Mouse (Mus musculus) hindbrain, embryonic 14.5 days (tissue): ENCODE results near the gene Cox5a. TPM values are rescaled to one million over a fixed set of nuclear protein-coding genes. Genes with fewer than 3 reads are reported as not detected.
A peak's percentile ranks its signal among the peaks of the same experiment; 100 is the strongest.

Source experiments
- ATAC-seq: fragments of 200-750 bp; cut with Nextera tagmentation; 2 replicates; pipeline ENCODE4 v1.8.0; 2017; ENCODE audit warnings: moderate number of reproducible peaks, mild to moderate bottlenecking, moderate TSS enrichment, moderate library complexity; ENCODE audit not compliant: low FRiP score
- DNase-seq: peaks from one replicate; pipeline ENCODE4 v3.0.0-alpha.2; 2015; ENCODE audit warnings: low spot score
- H3K27ac ChIP-seq: fragments of 300-500 bp; sonication (generic); 2 replicates; pipeline ENCODE4 v1.5.1; 2014; ENCODE audit warnings: mild to moderate bottlenecking, moderate library complexity
- H3K27me3 ChIP-seq: fragments of 300-500 bp; sonication (generic); 2 replicates; pipeline ENCODE4 v1.6.1; 2014; ENCODE audit warnings: mild to moderate bottlenecking, low read length, mixed read lengths; ENCODE audit not compliant: control insufficient read depth, insufficient read depth
- H3K36me3 ChIP-seq: fragments of 300-500 bp; sonication (generic); replicated peaks from 2 replicates; pipeline ENCODE4 v1.6.1; 2014; ENCODE audit not compliant: control insufficient read depth, insufficient read depth
- H3K4me1 ChIP-seq: fragments of 300-500 bp; sonication (generic); replicated peaks from 2 replicates; pipeline ENCODE4 v1.6.1; 2014; ENCODE audit warnings: antibody characterized with exemption, low read length, mixed read lengths; ENCODE audit not compliant: control insufficient read depth, insufficient read depth
- H3K4me2 ChIP-seq: fragments of 300-500 bp; sonication (generic); replicated peaks from 2 replicates; pipeline ENCODE4 v1.6.1; 2014; ENCODE audit warnings: mild to moderate bottlenecking, moderate library complexity
- H3K4me3 ChIP-seq: fragments of 300-500 bp; sonication (generic); replicated peaks from 2 replicates; pipeline ENCODE4 v1.5.1; 2014; ENCODE audit warnings: mild to moderate bottlenecking, low read length
- H3K9ac ChIP-seq: fragments of 300-500 bp; sonication (generic); 2 replicates; pipeline ENCODE4 v1.6.1; 2014
- H3K9me3 ChIP-seq: fragments of 300-500 bp; sonication (generic); 2 replicates; pipeline ENCODE4 v1.6.1; 2016; ENCODE audit warnings: low read length; ENCODE audit not compliant: control insufficient read depth
- WGBS: fragments of 180-500 bp; shearing (Covaris S2); extraction: QIAGEN DNeasy Blood & Tissue Kit; methylation state at CpG from one replicate; pipeline ENCODE4 v1.1.7; 2014; 5-methylcytosine and 5-hydroxymethylcytosine counted together
- polyA plus RNA-seq: library from polyadenylated mRNA; unstranded; fragments of >200 nt; fragmentation: Nextera tagmentation; extraction: Ambion mirVana; gene quantifications from 2 replicates; pipeline ENCODE4 v1.2.1, GENCODE M21; 2014

Cox5a gene
- 956 and 1,017 TPM in 2 replicates for polyA plus RNA-seq

DNA sequence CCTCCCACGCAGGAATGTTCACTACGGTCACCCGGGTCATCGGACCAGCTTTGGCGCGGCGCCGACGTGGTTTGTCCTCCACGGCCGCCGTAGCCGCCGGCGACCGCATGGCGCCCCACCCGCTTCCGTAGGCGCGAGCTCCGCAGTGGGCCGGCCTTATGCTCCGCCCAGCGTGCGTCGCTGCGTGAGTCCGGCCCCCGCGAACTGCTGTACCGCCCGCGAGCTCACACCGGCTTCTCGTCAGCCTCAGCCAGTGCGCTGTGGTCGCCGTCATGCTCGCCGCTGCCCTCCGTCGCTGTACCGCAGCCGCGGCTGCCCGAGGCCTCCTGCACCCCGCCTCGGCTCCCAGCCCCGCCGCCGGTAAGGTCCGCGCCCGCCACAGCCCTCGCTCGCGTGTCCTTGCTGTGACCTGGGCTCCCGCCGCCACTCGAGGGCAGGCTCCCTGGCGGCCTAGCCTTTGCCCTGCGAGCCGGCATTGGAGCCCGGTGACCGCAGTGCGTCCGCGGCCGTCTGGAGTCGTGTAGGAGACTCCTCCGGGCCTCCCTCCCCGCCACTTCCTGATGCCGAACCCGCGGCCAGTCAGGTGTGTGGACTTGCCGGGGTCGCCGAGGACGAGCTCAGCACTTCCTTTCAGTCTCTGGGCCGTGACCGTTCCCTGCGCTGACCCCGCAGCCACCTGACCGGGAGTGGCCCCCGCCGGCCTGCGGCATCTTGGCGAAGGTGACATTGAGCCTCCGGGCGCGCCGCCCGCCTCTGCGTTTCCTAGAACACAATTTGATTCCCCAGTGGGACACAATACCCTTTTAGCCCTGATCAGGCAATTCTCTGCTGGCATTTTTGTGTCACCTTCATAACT, at the start of gene Cox5a:
Gene Cox5a, plus strand, starts transcription at position 219 of the 856 bp plus-strand sequence.
- H3K36me3 ChIP-seq: no peaks in the 10 kb centered on the region
- H3K9ac ChIP-seq: peak within 1 kb of the TSS; percentile 96
- under 1% methylated on average over 95 of the region's 95 CpGs for WGBS
- peak; percentile 91 for DNase-seq
- H3K9me3 ChIP-seq: no peaks in the 10 kb centered on the region
- H3K27me3 ChIP-seq: no peaks in the 10 kb centered on the region
- peak; percentile 95 for ATAC-seq
- H3K4me3 ChIP-seq: peak within 1 kb of the TSS; percentile 93
- H3K4me2 ChIP-seq: peak within 1 kb of the TSS; percentile 57
- peaks cover 28% of the 10 kb centered on the region for H3K4me1 ChIP-seq
- peak within 1 kb of the TSS; percentile 91 for H3K27ac ChIP-seq

DNA sequence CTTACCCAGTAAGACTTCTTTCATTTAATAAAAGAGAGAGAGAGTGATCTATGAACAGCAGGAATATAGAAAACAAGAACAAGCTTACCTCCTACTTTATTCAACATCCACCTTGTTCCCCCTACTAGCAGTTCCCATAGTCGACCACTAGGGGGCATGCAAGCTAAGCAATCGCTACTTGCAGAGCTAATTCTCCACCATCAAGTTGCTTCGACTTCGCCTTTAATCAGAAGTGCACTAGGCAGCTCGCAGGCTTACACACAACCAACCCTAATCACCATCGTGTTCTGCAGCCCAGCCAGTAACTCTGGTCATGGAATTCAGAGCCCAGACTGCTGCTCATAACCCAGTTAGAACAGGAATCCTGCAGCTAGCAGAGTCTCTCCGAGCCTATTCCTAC, 35.3 kb upstream of the Cox5a start:
- H3K9ac ChIP-seq: no peak overlapping the region

DNA sequence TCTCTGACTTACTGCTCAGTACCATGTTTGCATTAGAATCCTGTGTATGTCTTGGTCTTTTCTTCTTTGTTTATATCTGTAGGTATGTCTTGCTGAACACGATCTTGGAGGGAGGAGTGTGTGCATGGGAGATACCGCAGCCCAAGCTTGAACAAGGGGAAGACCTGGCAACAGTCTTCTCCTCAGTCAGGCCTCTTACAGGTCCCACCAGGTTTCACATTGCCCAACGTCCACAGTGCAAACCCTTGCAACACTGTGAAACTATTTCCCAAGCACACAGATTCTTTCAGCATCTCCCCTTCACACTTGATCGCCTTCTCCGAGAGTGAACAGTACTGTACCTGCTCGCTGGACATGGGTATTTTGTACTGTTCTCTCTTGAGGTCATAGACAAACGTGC, 33.3 kb upstream of the Cox5a start:
- Histone ChIP-seq H3K4me1 (no peaks in the 10 kb centered on the region), H3K27me3 (no peaks in the 10 kb centered on the region), H3K27ac (no peak overlapping the region), H3K4me2 (no peak overlapping the region), H3K9me3 (no peaks in the 10 kb centered on the region), H3K9ac (no peak overlapping the region), H3K4me3 (no peak overlapping the region), H3K36me3 (no peaks in the 10 kb centered on the region)
- WGBS: 78% methylated on average over 7 of the region's 7 CpGs
- ATAC-seq (no peak), DNase-seq (no peak)

More for the DNA sequence above, 35.3 kb upstream of the Cox5a start:
- Histone ChIP-seq H3K27me3 (no peaks in the 10 kb centered on the region), H3K4me2 (no peak overlapping the region), H3K4me3 (no peak overlapping the region), H3K9me3 (no peaks in the 10 kb centered on the region), H3K27ac (no peak overlapping the region), H3K36me3 (no peaks in the 10 kb centered on the region), H3K4me1 (no peaks in the 10 kb centered on the region)
- ATAC-seq (no peak), DNase-seq (peak; percentile 95)
- 12% methylated on average over 7 of the region's 7 CpGs for WGBS

DNA sequence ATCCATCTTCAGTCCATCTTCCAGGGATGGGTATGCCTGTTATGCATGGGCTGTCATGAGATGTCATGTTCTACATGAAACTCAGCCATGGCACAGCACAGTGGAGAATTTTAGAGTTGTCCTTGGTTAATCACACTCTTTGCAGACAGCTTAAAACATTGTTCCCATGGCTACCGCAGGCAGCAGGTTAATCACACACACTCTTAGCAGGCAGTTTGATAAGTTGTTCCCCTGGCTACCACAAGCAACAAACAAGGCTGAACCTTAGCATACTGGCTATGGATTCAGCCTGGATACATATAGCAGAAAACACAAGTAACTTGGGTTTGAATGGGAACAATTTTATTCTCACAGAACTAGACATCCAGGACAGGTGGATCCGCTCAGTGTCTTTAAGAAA, 27.5 kb upstream of the Cox5a start:
- Histone ChIP-seq H3K9ac (no peak overlapping the region), H3K27ac (no peak overlapping the region), H3K4me2 (no peak overlapping the region), H3K36me3 (no peaks in the 10 kb centered on the region), H3K4me1 (peaks cover 5% of the 10 kb centered on the region; the same call in 1 of the 2 replicates), H3K27me3 (no peaks in the 10 kb centered on the region), H3K4me3 (no peak overlapping the region), H3K9me3 (no peaks in the 10 kb centered on the region)
- ATAC-seq: no peak
- DNase-seq: no peak
- WGBS: 96% methylated on average over 2 of the region's 2 CpGs

DNA sequence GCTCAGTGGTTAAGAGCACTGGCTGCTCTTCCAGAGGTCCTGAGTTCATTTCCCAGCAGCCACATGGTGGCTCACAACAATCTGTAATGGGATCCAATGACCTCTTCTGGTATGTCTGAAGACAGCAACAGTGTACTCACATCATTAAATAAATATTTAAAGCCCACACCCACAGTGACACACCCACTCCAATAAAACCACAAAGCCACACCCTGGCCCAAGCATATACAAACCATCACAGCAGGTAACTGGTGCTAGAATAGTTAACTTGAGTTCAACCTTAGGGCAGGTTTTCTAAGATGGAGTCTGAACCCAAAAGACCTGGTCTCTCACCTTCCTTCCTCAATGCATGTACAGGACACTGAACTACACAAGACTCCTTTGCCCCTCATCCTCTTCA, 26.1 kb upstream of the Cox5a start:
- Histone ChIP-seq H3K4me2 (no peak overlapping the region), H3K9me3 (no peaks in the 10 kb centered on the region), H3K27me3 (peaks cover 8% of the 10 kb centered on the region; the same call in 1 of the 2 replicates), H3K4me1 (peaks cover 14% of the 10 kb centered on the region; the same call in 1 of the 2 replicates), H3K27ac (no peak overlapping the region), H3K9ac (no peak overlapping the region), H3K4me3 (no peak overlapping the region), H3K36me3 (no peaks in the 10 kb centered on the region)
- ATAC-seq: no peak
- DNase-seq: no peak

DNA sequence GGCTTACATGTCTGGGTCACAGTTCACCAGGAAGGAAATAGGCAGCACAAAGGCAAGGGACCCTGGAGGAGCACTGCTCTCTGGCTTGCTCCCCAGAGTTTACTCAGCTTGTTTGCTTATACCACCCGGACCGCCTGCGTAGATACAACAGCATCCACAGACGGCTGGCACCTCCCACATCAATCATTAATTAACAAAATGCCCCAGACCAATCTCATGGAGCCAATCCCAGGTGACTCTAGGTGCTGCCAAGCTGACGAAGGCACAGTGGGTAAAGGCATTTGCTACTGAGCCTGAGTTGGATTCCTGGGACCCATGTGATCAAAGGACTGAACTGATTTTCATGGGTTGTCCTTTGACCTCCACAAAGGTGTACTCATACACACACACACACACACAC, 23.8 kb upstream of the Cox5a start:
- peaks cover 27% of the 10 kb centered on the region for H3K4me1 ChIP-seq
- H3K9me3 ChIP-seq: no peaks in the 10 kb centered on the region
- DNase-seq (no peak), ATAC-seq (no peak)
- no peak overlapping the region for H3K4me3 ChIP-seq
- no peaks in the 10 kb centered on the region for H3K36me3 ChIP-seq
- H3K9ac ChIP-seq: no peak overlapping the region
- H3K27ac ChIP-seq: no peak overlapping the region
- peaks cover 12% of the 10 kb centered on the region for H3K27me3 ChIP-seq
- 58% methylated on average over 5 of the region's 5 CpGs for WGBS
- no peak overlapping the region for H3K4me2 ChIP-seq

DNA sequence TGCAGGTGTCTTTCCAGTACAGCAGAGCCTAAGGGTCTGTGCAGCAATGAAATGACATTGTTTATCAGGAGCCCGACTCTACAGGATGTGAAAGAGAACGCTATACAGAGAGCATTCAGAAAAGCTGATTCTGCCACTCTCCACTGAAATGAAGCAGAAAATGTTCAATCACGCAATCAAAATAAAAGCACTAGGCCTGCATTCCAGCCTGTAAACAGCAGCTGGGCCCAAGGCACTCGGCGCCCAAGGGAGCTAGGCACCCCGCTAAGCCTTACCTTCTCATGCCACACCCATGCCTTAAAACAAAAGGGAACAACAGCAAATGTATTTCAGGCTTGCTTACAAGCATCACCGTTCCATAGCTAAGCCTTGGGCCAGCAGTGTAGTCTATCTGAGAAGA, 22.5 kb upstream of the Cox5a start:
- peak overlapping the region; percentile 62 for H3K27ac ChIP-seq
- no peaks in the 10 kb centered on the region for H3K36me3 ChIP-seq
- H3K27me3 ChIP-seq: peaks cover 23% of the 10 kb centered on the region
- no peak for ATAC-seq
- peak overlapping the region; percentile 31; the same call in 1 of the 2 replicates for H3K9ac ChIP-seq
- DNase-seq: no peak
- peaks cover 39% of the 10 kb centered on the region for H3K4me1 ChIP-seq
- H3K4me2 ChIP-seq: peak overlapping the region; percentile 19; the same call in 1 of the 2 replicates
- no peak overlapping the region for H3K4me3 ChIP-seq
- H3K9me3 ChIP-seq: no peaks in the 10 kb centered on the region
- 42% methylated on average over 7 of the region's 7 CpGs for WGBS

DNA sequence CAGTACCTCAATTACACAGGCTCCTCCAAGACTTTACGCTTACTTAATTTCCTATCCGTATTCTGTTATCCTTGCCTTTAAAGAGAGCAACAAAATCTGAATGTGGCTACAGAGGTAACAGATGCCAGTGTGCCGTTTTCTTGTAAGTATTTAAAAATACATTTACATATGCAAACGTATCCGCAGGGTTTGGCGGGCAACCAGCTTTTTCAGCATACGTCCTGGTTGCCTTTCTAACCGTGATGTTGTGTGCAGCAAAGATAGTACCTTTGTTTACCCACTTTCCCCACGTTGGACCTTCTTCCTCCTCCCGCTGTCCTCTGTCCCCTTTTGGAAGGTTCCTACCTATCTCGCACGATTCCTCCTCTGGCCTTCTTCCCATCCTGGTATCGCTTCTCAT, 19.6 kb upstream of the Cox5a start:
- no peak for DNase-seq
- Histone ChIP-seq H3K4me3 (peak overlapping the region; percentile 24), H3K36me3 (no peaks in the 10 kb centered on the region), H3K9me3 (no peaks in the 10 kb centered on the region), H3K4me1 (peaks cover 63% of the 10 kb centered on the region), H3K9ac (peak overlapping the region; percentile 50), H3K27ac (peak overlapping the region; percentile 88), H3K27me3 (peaks cover 39% of the 10 kb centered on the region), H3K4me2 (peak overlapping the region; percentile 73)
- 3% methylated on average over 13 of the region's 13 CpGs for WGBS
- no peak for ATAC-seq

DNA sequence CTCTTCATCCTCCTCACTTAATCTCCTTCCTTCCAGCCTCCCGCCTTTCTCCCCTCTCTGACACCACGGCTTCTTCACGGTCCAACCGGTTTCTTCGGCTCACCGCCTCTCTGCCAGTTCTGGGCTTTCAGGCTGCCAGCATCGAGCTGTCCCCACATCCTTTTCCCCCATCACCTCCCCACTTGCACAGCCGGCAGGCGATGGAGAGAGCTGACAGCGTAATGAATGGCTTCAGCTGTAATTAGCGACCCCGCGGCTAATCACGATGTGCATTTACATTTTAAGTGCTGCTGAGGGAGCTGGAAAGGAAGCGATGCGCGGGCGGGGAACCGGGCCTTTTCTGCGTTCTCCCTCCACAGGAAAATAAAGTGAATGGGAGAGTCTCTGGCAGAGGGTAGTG, 19.2 kb upstream of the Cox5a start:
- H3K27ac ChIP-seq: peak overlapping the region; percentile 88
- under 1% methylated on average over 20 of the region's 20 CpGs for WGBS
- H3K9ac ChIP-seq: peak overlapping the region; percentile 50
- H3K36me3 ChIP-seq: no peaks in the 10 kb centered on the region
- peak; percentile 77 for DNase-seq
- peak overlapping the region; percentile 73 for H3K4me2 ChIP-seq
- peak; percentile 71 for ATAC-seq
- H3K9me3 ChIP-seq: no peaks in the 10 kb centered on the region
- H3K4me3 ChIP-seq: peak overlapping the region; percentile 24
- H3K27me3 ChIP-seq: peaks cover 39% of the 10 kb centered on the region
- peaks cover 63% of the 10 kb centered on the region for H3K4me1 ChIP-seq
